Mouse (Mus musculus): ENCODE data around the gene Hes3. TPM values are rescaled to one million over a fixed set of nuclear protein-coding genes. Genes with fewer than 3 reads are reported as not detected.

Hes3 gene
- total RNA-seq, 2 experiments from 2014 or later: 0.35 TPM; not detected in 1

Other genes starting within 250 kb of the Hes3 start
- gene Plekhg5, start 219.2 kb downstream of the Hes3 start, total RNA-seq (2021): 10 to 100 TPM; 82.5 to 84.4 TPM
- 10 to 100 TPM in 1 of 2 experiments, 1 to 10 TPM in 1; 8.7 to 10.1 TPM for gene Tnfrsf25, start 175.7 kb downstream of the Hes3 start, total RNA-seq (2021)
- gene Espn, start 139.3 kb downstream of the Hes3 start, total RNA-seq (2021): 1 to 10 TPM; 1.4 to 2.0 TPM
- gene Hes2, start 132.8 kb downstream of the Hes3 start, total RNA-seq (2021): not detected
- 100 to 1,000 TPM; 295 to 323 TPM for gene Acot7, start 113.5 kb downstream of the Hes3 start, total RNA-seq (2021)
- gene Gpr153, start 17.4 kb downstream of the Hes3 start, total RNA-seq (2021): 10 to 100 TPM; 28.0 to 31.2 TPM
- gene Icmt, start 5.6 kb upstream of the Hes3 start, total RNA-seq (2021): 10 to 100 TPM; 45.9 to 47.8 TPM
- gene Rnf207, start 27.3 kb upstream of the Hes3 start, total RNA-seq (2021): 10 to 100 TPM; 10.2 to 17.0 TPM
- 100 to 1,000 TPM; 161 to 162 TPM for gene Rpl22, start 34.1 kb upstream of the Hes3 start, total RNA-seq (2021)
- gene Chd5, start 47.0 kb upstream of the Hes3 start, total RNA-seq (2021): 100 to 1,000 TPM; 162 to 195 TPM
- 10 to 100 TPM; 18.2 to 20.3 TPM for gene Nphp4, start 185.0 kb upstream of the Hes3 start, total RNA-seq (2021)
- gene Kcnab2, start 186.2 kb upstream of the Hes3 start, total RNA-seq (2021): 100 to 1,000 TPM; 380 to 388 TPM

All from left cerebral cortex, postnatal 36 days (tissue).